Mouse (Mus musculus) fibroblast of lung, adult 2 months (primary cell): ENCODE measurements around the gene Orm3.
A peak's percentile ranks its signal among the peaks of the same experiment; 100 is the strongest.
"Not testable (repeated sequence)": the region's sequence is repeated elsewhere in the genome, so short reads cannot be mapped to it uniquely, and the experiment has no call there.

Experiments used
- DNase-seq: peaks from one replicate; pipeline ENCODE4 v3.0.0-alpha.2; 2011; ENCODE audit warnings: low read depth

The Orm3 gene

GRCm38 (mm10) chr4:63355877-63356665, at the start of gene Orm3:
Orm3 (plus strand) TSS chr4:63356162.
- DNase-seq, result no peak

DNA sequence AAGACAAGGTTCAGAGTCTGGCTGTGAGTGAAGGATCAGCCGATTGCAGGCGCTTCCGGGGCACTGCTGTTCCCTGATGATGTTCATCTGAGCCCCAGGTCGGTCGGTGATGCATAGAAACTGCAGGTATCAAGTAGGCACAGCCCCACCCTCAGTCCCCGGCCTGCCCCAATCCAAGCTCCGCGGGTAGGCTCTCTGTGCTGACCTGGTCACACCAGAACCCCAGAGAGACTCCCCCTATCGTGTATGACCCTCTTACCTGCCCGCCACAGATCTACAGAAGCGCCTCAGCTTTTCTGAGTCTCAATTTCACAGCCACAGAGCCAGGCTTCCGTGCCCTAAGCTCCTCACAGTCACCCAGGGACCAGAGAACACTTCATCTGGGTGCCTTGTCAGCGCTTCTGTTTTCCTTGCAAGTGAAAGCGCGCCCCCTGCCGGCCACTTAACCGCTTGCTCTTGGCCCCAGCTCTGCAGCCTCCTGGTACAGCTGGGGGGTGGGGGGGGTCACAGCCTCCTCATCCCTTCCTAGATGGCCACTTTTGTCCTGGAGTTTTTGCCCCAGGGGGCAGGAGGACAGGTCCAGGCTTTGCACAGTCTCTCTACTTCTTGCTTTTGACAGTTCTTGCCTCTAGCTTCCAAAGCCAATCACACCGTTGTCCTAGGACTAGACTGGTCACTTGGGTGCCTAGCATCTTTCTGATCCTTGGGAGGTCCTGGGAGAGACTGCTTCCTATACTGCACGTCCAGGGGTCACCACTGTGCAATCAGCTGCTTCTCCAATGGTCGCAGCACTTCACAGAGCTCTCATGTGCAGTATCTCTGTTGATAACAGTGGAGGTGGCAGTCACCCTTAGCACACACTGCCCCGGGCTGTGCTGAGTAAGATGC, 48.5 kb upstream of the Orm3 start:
- no peak for DNase-seq

- no peak for DNase-seq
Observed at GRCm38 (mm10) chr4:63308316-63308715, 47.6 kb upstream of the Orm3 start.

DNA sequence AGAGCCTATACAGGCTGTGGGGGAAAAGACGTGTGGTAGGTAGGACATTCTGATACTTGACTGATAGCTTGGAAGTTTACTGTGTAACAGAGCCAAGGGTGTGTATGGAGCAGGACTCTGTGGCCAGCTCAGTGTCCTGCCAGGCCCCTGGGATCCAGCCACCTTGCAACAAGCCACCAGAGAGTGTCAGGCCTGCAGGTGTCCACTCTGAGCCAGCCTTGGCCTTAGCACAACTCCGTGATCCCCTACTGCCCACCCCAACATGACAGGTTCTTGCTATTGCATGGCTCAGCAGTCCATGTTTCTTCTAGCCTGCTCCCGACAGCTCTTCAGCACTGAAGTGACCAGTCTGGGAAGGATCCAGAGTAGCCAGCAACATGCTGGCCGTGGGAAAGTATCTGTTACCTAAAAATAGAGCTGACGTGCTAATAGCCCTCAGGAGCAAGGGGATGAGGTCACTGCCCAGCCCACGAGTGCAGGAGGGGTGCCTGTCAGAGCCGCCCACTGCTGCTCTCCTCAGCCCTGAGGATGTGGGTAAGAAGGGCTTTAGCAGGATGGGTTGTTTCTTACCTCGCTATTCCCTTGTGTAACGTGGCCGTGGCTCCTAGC, 45.6 kb upstream of the Orm3 start:
- DNase-seq, result peak; percentile 90

GRCm38 (mm10) chr4:63311426-63311825, 44.5 kb upstream of the Orm3 start:
- DNase-seq, result peak; percentile 84

DNA sequence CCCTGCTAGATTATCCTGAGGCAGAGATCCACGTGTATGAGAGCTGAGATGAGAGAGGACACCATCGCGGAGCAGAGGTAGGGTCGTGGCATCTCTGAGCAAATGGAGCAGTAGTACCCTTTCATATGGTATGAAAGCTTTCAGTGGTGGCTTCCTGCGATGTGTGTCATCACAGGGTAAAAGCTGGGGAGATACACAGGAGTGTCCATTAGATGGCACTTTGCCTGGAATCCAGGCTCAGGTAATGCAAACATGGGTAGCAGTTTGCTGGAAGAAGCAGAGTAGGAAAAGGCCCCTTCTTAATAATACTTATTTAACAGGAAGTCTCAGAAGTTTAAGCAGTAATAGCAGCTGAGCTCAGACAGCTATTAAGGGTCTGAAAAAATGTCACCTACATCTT, 41.9 kb upstream of the Orm3 start:
- DNase-seq, result no peak

- DNase-seq, result peak; percentile 91
Observed at GRCm38 (mm10) chr4:63316076-63316746, 39.8 kb upstream of the Orm3 start.

DNA sequence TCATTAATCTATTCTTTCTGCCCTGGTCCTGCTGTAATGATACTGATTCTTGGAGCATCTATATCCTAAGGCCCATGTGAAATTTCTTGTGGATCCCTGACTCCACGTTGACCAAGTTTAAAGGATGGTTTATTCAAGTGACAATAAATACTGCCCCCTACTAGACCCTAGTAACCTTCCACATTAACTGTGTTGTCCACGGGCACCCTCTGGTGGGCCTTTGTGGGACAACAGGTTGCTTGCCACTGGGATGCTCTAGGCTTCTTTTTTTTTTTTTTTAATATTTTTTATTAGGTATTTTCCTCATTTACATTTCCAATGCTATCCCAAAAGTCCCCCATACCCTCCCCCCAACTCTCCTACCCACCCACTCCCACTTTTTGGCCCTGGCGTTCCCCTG, 36.4 kb upstream of the Orm3 start:
- not testable (repeated sequence) for DNase-seq

DNA sequence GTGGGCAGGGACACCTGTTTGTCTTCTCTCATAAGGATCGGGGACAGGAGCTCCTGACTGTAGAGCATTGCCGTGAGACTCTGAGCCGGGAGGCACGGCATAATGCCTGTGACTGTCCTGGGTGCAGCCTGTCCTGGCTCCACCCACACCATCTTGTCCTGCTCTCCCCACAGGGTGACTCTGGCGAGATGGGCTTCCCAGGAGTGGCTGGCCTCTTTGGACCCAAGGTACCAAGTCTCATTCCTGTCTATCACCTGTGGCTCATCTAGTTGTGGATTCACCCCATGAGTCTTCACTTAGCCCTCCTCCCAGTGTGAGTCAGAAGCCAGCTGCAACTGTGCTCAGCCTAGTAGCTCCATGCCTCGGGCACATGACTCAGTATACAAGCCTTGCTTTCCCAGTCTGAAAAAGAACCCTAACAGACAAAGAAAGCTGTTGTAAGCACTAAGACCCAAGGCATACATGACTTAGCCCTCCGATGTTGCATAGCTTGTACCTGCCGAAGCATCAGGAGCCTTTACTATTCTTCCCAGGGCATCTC, 32.6 kb upstream of the Orm3 start:
- DNase-seq, result no peak

DNA sequence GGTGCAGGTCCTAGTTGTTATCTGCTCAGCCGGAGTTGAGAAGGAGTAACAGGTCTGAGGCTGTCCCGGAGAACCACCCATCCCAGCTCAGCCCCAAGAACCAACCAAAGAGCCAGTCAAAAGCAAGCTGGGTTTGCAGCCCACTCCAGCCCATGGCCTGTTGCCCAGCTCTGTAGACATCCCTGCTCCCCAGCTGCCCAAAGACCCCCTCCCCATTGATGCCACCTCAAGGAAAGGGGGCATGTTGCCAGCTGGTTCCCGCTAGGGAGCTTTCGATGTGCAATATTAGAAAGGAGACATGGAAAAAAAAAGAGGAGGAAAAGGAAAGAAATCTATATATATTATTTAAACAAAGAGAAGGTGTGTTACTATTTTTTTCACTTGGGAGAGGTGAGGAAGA, 22.6 kb upstream of the Orm3 start:
- DNase-seq, result no peak

GRCm38 (mm10) chr4:63338414-63339076, 17.4 kb upstream of the Orm3 start:
- no peak for DNase-seq

DNA sequence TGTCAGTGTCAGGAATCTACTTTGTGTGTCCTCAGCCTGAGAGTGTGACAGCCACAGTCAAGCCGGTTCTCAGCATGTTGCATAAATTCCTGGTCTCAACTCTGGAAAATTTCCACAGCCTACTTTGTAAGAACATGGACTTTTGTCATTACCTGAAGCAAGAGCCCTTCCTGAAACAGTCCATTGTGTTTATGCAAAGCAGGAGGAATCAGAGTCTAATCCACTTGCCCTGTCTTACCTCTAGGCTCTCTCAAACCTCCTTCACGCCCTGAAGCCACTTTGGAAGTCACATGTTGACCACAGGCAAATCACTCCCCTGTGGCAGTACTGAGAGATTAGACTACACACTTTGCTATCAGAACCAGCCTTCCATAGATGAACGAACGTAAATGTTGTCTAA, 13.5 kb upstream of the Orm3 start:
- DNase-seq, result no peak

- no peak for DNase-seq
Observed at GRCm38 (mm10) chr4:63343608-63344007, 12.4 kb upstream of the Orm3 start.

DNA sequence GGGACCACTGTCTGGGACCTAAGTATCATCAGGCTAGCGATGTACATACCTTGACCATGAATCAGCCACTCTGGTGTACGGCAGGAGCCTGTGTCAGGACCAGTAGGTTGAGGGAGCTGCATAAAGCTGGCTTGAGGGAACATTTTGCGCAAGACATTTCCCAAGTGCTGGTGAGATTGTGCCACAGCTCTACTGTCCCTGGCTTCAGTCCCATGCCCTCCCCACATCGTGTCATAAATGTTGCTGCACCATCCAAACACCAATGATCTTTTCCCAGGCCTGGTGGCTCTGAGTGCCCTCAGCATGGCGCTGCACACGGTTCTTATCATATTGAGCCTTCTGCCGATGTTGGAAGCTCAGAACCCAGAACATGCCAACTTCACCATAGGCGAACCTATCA, 11.7 kb upstream of the Orm3 start, which contains the start of gene Orm1:
TSS of gene Orm1 (plus strand) at position 266 of the 400 bp plus-strand sequence.
- no peak for DNase-seq

DNA sequence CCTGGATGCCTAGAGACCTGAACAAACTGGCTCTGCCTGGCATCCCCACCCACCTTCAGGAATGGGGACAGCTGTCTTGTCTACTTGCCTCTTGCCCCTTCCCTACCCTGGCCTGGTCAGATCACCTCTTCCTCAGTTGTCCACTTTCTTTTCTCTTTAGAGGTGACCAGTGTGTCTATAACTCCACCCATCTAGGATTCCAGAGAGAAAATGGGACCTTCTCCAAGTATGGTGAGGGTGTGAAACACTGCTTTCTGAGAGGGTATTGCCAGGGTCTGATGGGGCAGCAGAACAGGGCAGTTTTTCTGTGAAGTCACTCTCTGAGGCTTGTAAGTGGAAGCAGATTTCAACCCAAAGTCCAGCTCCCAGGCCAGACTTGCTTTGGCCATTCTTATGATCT, 10.7 kb upstream of the Orm3 start:
- DNase-seq, result no peak

DNA sequence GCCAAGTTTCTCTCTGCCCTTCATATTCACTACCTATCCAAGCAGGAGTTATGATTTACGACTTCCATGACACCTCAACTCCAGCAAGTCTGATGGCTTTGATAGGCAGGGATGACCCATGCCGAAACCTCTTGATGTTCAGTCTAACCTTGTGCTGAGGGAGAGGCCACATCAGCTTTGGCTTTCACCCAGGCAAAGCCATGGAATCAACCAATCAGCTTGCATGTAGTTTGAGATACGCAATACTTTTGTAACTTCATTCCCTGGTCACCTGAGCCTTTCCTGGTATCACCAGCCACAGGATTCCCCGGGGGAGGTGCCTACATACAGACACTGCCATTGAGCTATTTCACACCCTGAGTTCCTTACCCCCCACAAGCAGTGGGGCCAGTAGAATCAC, 9.3 kb upstream of the Orm3 start:
- DNase-seq, result no peak

- no peak for DNase-seq
Observed at GRCm38 (mm10) chr4:63348524-63348923, 7.4 kb upstream of the Orm3 start.

DNA sequence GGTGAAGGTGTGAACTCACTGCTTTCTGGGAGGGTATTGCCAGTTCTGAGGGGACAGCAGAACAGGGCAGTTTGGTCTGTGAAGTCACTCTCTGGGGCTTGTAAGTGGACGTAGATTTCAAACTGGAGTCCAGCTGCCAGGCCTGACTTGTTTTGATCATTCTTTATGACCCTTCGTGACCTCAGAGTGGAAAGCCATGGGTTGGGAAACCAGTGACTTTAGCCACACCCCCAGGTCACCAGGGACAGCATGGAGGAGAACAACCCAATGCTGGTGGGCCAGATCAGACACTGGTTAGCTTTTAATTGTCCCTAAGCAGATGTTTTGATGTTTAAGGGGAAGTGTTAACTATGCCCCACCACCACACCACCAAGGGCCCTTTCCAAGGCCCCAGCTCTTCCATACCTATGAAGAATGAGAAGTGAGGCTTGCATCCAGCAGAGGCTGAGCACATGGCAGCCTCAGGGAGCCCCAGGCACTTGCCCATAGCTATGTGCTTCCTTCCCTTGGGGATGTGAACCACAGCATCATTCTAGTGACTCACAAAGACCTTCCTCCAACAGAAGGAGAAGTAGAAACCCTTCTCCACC, 1.1 kb downstream of the Orm3 start:
- DNase-seq, result no peak

DNA sequence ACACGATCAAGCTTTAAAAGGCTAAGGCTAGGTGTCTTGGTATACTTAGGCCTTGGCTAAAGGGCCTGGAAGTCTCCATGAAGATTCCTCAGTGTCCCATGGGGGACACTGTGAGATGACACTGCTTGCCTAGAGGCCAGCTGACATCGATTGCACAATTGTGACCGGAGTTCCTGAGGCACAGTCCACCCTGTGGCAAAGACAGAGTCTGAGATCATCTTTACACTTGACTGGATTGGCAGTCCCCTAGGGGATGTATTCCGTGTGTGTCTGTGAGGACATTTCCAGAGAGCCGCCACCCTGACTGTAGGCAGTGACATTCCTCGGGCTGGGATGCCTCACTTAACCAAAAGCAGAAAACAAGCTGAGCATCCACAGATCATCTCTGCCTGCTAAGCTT, 3.9 kb downstream of the Orm3 start:
- no peak for DNase-seq

- no peak for DNase-seq
Observed at GRCm38 (mm10) chr4:63362150-63362549, 6.2 kb downstream of the Orm3 start, which contains the start of gene Orm2. Orm2 (plus strand) TSS chr4:63362449.

DNA sequence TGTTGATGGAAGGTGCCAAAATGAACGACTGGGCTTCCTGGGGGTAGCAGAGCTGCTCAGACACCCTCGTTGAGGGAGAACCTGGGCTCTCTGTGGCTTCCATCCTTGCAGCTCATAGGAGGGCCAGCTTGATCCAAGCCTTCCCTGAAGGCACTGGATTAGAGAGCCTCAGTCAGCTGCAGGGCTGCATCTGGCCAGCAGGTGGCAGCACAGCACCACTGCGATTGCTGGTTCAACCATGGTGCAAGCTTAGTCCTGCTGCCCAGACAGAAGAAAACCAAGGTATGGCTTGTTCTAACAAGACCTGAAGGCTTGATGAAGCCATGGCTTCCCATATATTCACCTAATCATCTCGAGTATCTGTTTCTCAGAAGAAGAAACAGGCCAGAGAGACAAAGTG, 12.6 kb downstream of the Orm3 start:
- no peak for DNase-seq
